In genomic region chr4:59340714-59341113, GRCm38 (mm10) we compare ENCODE assay signal across 8 mouse cellular contexts.
A peak's percentile ranks its signal among the peaks of the same experiment; 100 is the strongest.
DNase-seq lines count a peak whose midpoint lies in the region; ATAC-seq lines count a peak whose summit lies in the region.

No protein-coding gene starts in this region.

- H3K4me1 ChIP-seq in hindbrain, embryonic 13.5 days (replicated peaks): 0 out of 2 replicates have a peak, but pooled peaks cover 7% of the 10 kb centered on the region

- no peak overlapping the region for H3K9ac ChIP-seq in hindbrain, embryonic 13.5 days

- 1% methylated on average over 3 of the region's 3 CpGs for WGBS in hindbrain, embryonic 13.5 days

- DNase-seq in Muller cell, postnatal 12 days (ENCODE audit: inconsistent ontology term): peak; percentile 87
- peak; percentile 77 for DNase-seq in cerebellum, adult 9-10 months
- DNase-seq in frontal cortex, postnatal 10 days (ENCODE audit: low spot score in 2 of 2): peak; percentile 53 to 77
- peak; percentile 82 to 91 for DNase-seq in layer of hippocampus, postnatal 14 days (ENCODE audit: low spot score in 2 of 2)
- peak; percentile 96 for DNase-seq in lung, postnatal 14 days
- peak; percentile 83 for DNase-seq in retina, postnatal 1 day
- DNase-seq in thymus, postnatal 4 days: peak; percentile 96

- H3K27me3 ChIP-seq in hindbrain, embryonic 13.5 days: no peaks in the 10 kb centered on the region

- no peak overlapping the region for H3K27ac ChIP-seq in hindbrain, embryonic 13.5 days

- no peaks in the 10 kb centered on the region for H3K9me3 ChIP-seq in hindbrain, embryonic 13.5 days

- no peak overlapping the region for H3K4me3 ChIP-seq in hindbrain, embryonic 13.5 days

- H3K4me2 ChIP-seq in hindbrain, embryonic 13.5 days: no peak overlapping the region

- H3K36me3 ChIP-seq in hindbrain, embryonic 13.5 days: no peaks in the 10 kb centered on the region

- peak; percentile 90 for ATAC-seq in hindbrain, embryonic 13.5 days (ENCODE audit: low FRiP score)
